Mouse (Mus musculus): ENCODE measurements around the gene Clnk.

DNA sequence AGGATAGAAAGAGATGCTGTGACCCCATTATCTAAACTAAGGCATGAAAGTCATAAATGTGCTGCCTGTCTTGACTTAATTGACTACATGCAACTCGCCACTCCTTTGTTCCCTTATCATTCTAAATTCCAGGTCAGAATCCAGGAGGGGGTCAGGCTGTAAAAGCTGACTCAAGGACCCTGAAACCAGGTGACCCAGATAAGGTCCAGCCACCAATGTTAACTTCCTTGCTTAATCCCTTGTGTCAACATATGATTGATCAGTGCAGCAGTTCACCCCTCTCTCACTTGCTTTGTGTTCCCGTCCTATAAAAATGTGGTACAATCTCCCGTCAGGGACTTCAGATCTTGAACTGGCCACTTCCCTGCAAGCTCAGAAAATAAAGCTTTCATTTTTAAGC lies 31.1 kb downstream of the Clnk start:
- TF ChIP-seq CTCF (IDR thresholded peaks at IDR 0.05; ENCODE audit: borderline replicate concordance, insufficient read depth, low read length) (no peak), POLR2A (IDR thresholded peaks at IDR 0.05; ENCODE audit: low read depth, low read length) (no peak)

Measured in embryonic fibroblast, embryonic 13.5 days (primary cell).